Mouse (Mus musculus): Measurements from ENCODE around the gene Ccr1l1. TPM values are rescaled to one million over a fixed set of nuclear protein-coding genes. Genes with fewer than 3 reads are reported as not detected.

The Ccr1l1 gene
- polyA plus RNA-seq, 1 experiment from 2014 or later: not detected

DNA sequence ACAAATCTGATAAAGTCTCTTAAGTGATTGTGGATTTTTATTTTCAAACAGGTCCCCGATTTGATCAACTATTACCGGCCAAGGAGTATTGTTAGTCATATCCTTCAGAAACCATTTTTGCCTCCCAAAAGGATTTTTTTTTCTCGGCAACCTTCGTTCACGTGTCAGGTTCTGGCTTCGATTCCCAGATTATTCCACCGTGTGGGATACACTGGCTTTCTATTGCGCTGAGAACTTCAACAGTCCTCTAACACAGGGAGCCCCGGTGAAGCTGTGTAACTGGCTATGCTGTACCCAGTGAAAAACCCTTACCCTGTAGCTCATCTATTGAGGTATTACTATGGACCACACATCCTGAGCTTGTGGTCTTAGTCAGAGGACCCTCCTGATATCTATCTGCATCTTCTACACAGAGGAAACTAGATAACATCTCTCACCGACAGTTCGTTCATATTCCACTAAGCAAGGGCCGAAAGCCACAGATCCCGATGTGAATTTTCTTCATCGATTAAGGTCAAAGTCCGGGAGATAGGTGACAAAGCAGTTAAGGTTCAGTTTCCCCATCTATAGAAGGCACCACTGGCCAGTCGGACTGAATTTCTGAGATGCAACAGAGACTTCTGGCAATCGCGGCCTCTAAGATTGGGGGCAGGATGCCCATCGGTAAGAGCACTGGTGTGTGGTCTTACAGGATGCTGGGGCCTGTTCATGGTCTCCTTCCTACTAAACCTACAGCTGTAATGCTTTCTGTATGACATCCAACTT is 45.1 kb downstream of the Ccr1l1 start:
- WGBS: 94% methylated on average over 19 of the region's 19 CpGs
- Histone ChIP-seq H3K36me3 (no peaks in the 10 kb centered on the region), H3K4me1 (replicated peaks) (no peaks in the 10 kb centered on the region), H3K4me2 (no peak overlapping the region), H3K9me3 (no peaks in the 10 kb centered on the region), H3K4me3 (no peak overlapping the region), H3K27ac (no peak overlapping the region), H3K9ac (no peak overlapping the region), H3K27me3 (no peaks in the 10 kb centered on the region)
- ATAC-seq (ENCODE audit: low FRiP score): no peak

DNA sequence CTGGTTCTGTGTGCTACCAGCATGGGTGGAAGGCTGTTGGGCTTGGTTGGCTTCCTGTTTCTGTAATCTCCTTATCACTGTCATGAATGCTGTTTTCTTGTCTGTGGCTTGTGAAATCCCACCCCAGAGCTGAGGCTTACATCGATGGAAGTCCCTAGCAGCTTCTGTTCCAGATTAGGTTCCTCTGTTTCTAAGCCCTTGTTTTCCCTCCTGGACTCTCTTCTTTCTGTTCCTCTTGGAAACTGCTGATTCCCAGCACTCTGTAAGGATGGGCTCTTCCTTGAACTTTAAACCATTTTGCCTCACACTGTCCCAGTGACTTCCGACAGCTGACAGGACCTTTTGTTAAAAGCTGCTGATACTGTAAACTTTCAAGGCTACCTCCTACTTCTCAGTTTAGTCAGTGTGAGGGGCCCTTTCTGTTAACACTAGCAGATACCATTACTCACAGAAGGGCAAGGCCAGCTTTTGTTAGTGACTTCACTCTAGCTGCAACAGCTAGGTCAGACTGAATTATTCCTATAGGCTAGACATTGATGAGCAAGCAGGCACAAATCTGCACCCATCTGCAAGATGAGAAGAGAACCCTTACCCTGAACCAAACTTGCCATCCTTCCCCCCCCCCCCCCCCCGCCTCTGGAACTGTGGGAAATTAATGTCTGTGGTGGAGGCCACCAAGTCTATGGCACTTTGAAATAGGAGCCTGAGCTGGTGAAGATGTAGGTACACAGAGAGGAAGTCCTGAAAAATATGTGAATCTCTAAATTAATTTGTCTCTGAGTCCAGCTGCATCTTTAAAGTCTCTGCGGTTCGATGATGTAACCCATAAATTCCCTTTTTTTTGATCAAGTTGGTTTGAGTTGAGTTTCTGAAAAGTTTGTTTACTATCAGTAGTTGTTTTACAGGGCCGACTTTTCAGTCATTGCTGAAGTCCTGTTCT is 46.2 kb downstream of the Ccr1l1 start:
- Histone ChIP-seq H3K36me3 (no peaks in the 10 kb centered on the region), H3K27me3 (no peaks in the 10 kb centered on the region), H3K9me3 (no peaks in the 10 kb centered on the region), H3K4me3 (no peak overlapping the region), H3K4me2 (no peak overlapping the region), H3K27ac (no peak overlapping the region), H3K4me1 (replicated peaks) (no peaks in the 10 kb centered on the region), H3K9ac (no peak overlapping the region)
- WGBS: 75% methylated on average over 6 of the region's 6 CpGs
- no peak for ATAC-seq (ENCODE audit: low FRiP score)

DNA sequence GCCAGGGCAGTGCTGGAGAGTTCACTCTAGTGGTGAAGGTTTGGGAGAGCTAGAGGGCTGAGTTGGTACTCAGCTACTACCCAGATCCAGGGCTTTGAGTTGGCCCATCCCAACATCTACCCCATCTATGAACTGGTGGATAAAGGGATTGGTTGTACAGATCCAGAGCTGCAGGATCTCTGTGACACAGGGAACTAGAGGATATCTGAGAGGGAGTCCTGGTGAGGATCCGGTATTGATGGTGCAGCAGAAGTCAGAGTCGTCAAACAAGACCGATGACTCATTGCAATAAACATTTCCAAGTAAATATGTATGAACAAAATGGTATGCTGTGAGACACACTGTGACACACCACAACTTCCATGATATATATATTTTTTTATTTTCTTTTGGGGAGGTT is 47.3 kb downstream of the Ccr1l1 start:
- WGBS: 93% methylated on average over 3 of the region's 3 CpGs
- no peak overlapping the region for H3K4me2 ChIP-seq
- no peak overlapping the region for H3K4me3 ChIP-seq
- no peaks in the 10 kb centered on the region for H3K36me3 ChIP-seq
- H3K27ac ChIP-seq: no peak overlapping the region
- H3K4me1 ChIP-seq (replicated peaks): no peaks in the 10 kb centered on the region
- no peaks in the 10 kb centered on the region for H3K9me3 ChIP-seq
- ATAC-seq (ENCODE audit: low FRiP score): no peak
- H3K9ac ChIP-seq: no peak overlapping the region
- no peaks in the 10 kb centered on the region for H3K27me3 ChIP-seq

DNA sequence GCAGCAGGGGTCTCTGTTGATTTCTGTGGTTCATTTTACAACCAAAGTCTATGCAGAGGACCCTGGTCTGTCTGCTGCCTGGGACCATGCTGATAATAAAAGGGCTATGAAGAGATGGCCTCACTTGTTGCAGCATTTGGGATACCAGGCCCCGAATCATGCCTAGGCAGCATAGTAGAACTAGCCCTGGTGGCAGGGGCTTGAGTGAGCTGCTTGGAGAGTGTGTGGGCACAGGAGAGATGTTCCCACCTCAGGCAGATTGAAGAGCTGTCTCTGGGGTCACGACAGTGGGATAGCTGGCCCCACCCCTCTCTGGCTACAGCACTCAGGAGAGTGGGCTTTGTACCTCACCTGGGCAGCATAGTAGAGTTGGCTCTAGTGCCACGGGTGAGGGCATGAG is 47.7 kb downstream of the Ccr1l1 start:
- Histone ChIP-seq H3K9me3 (no peaks in the 10 kb centered on the region), H3K4me1 (replicated peaks) (no peaks in the 10 kb centered on the region; the same call in 1 of the 2 replicates), H3K27ac (no peak overlapping the region), H3K4me2 (no peak overlapping the region), H3K4me3 (no peak overlapping the region), H3K9ac (no peak overlapping the region), H3K27me3 (no peaks in the 10 kb centered on the region), H3K36me3 (no peaks in the 10 kb centered on the region)
- ATAC-seq (ENCODE audit: low FRiP score): no peak
- 87% methylated on average over 3 of the region's 3 CpGs for WGBS

- Histone ChIP-seq H3K9ac (no peak overlapping the region), H3K4me1 (replicated peaks) (no peaks in the 10 kb centered on the region; the same call in 1 of the 2 replicates), H3K4me2 (no peak overlapping the region), H3K9me3 (no peaks in the 10 kb centered on the region), H3K27ac (no peak overlapping the region), H3K4me3 (no peak overlapping the region), H3K27me3 (no peaks in the 10 kb centered on the region), H3K36me3 (no peaks in the 10 kb centered on the region)
- ATAC-seq (ENCODE audit: low FRiP score): no peak
- WGBS: 86% methylated on average over 4 of the region's 4 CpGs
Observed at GRCm38 (mm10) chr9:123929936-123930335, 48.3 kb downstream of the Ccr1l1 start.

DNA sequence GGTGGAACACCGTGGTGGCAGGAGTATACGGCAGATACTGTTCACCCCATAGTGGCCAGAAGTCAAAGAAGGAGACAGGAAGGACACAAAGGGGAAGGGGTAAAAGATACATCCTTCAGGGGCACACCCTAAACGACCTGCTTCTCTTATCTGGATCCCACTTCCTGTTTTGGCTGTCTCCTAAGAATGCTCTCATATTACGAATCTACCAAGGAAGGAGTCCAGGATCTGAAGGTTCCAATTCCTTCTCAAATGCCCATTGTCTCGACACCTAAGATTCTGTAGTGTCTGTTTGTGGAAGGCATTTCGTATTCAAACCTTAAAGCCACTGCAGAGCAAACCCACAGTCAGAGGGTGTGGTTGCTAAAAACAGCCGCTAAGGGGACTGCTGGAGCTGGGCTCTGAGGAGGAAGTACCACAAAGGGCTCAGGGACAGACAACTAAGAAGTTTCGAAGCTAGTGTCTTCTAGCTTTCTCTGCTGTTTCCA is 49.4 kb downstream of the Ccr1l1 start:
- no peak overlapping the region for H3K27ac ChIP-seq
- H3K27me3 ChIP-seq: no peaks in the 10 kb centered on the region
- no peak overlapping the region for H3K4me3 ChIP-seq
- H3K4me2 ChIP-seq: no peak overlapping the region
- no peaks in the 10 kb centered on the region for H3K9me3 ChIP-seq
- 61% methylated on average over 8 of the region's 8 CpGs for WGBS
- no peaks in the 10 kb centered on the region for H3K36me3 ChIP-seq
- H3K9ac ChIP-seq: no peak overlapping the region
- ATAC-seq (ENCODE audit: low FRiP score): no peak
- H3K4me1 ChIP-seq (replicated peaks): peaks cover 2% of the 10 kb centered on the region

GRCm38 (mm10) chr9:123928118-123928758 is 50.0 kb downstream of the Ccr1l1 start:
- 80% methylated on average over 12 of the region's 12 CpGs for WGBS
- no peak for ATAC-seq (ENCODE audit: low FRiP score)
- H3K4me1 ChIP-seq (replicated peaks): peaks cover 8% of the 10 kb centered on the region
- H3K9me3 ChIP-seq: no peaks in the 10 kb centered on the region
- no peaks in the 10 kb centered on the region for H3K36me3 ChIP-seq
- no peak overlapping the region for H3K4me2 ChIP-seq
- no peak overlapping the region for H3K27ac ChIP-seq
- H3K27me3 ChIP-seq: no peaks in the 10 kb centered on the region
- H3K4me3 ChIP-seq: no peak overlapping the region
- H3K9ac ChIP-seq: no peak overlapping the region

GRCm38 (mm10) chr9:123927281-123927960 is 50.8 kb downstream of the Ccr1l1 start:
- H3K9ac ChIP-seq: 0 out of 2 replicates have a peak overlapping the region, but pooled peaks have one; percentile 11
- no peak for ATAC-seq (ENCODE audit: low FRiP score)
- no peaks in the 10 kb centered on the region for H3K27me3 ChIP-seq
- no peak overlapping the region for H3K27ac ChIP-seq
- H3K4me2 ChIP-seq: no peak overlapping the region
- H3K4me1 ChIP-seq (replicated peaks): peaks cover 10% of the 10 kb centered on the region
- 59% methylated on average over 16 of the region's 16 CpGs for WGBS
- no peak overlapping the region for H3K4me3 ChIP-seq
- no peaks in the 10 kb centered on the region for H3K9me3 ChIP-seq
- H3K36me3 ChIP-seq: no peaks in the 10 kb centered on the region

Other genes with a start within 250 kb of the Ccr1l1 start
- 0.12 TPM in 1 of 2 replicates, not detected in the other for gene Cxcr6, start 171.9 kb downstream of the Ccr1l1 start, polyA plus RNA-seq (2015; fragmentation: Nextera tagmentation; extraction: Ambion mirVana)
- gene Fyco1, start 126.5 kb downstream of the Ccr1l1 start, polyA plus RNA-seq (2015; fragmentation: Nextera tagmentation; extraction: Ambion mirVana): 11.7 and 12.0 TPM in 2 replicates
- gene Xcr1, start 116.4 kb downstream of the Ccr1l1 start, polyA plus RNA-seq (2015; fragmentation: Nextera tagmentation; extraction: Ambion mirVana): 0.08 and 0.17 TPM in 2 replicates
- gene Ccr1, start 9.7 kb downstream of the Ccr1l1 start, polyA plus RNA-seq (2015; fragmentation: Nextera tagmentation; extraction: Ambion mirVana): 1.2 TPM in 2 replicates
- 0.05 TPM in 1 of 2 replicates, not detected in the other for gene Ccr3, start 43.6 kb upstream of the Ccr1l1 start, polyA plus RNA-seq (2015; fragmentation: Nextera tagmentation; extraction: Ambion mirVana)
- 0.22 and 0.32 TPM in 2 replicates for gene Ccr2, start 123.5 kb upstream of the Ccr1l1 start, polyA plus RNA-seq (2015; fragmentation: Nextera tagmentation; extraction: Ambion mirVana)
- 0.52 and 0.90 TPM in 2 replicates for gene Ccr5, start 143.1 kb upstream of the Ccr1l1 start, polyA plus RNA-seq (2015; fragmentation: Nextera tagmentation; extraction: Ambion mirVana)